Mouse (Mus musculus): ENCODE measurements at regions not wholly inside any gene's neighbourhood (a gene's known extent, or its start where the extent isn't known, plus 50 kb on each side); places are given as distances from the start of the nearest gene placed in this dataset.

- Histone ChIP-seq H3K27me3 (ENCODE audit: insufficient read depth, low read length) (no peaks in the 10 kb centered on the region), H3K4me1 (ENCODE audit: insufficient read depth, low read depth, low read length) (peaks cover 2% of the 10 kb centered on the region; the same call in 1 of the 2 replicates), H3K36me3 (replicated peaks) (no peaks in the 10 kb centered on the region), H3K4me3 (ENCODE audit: low read depth, low read length) (no peak overlapping the region), H3K9me3 (replicated peaks) (no peaks in the 10 kb centered on the region)
- DNase-seq (ENCODE audit: low spot score) (no peak), ATAC-seq (ENCODE audit: extremely low read depth, insufficient number of reproducible peaks, low FRiP score, poor library complexity, severe bottlenecking) (no peak)
- TF ChIP-seq GATA1 (IDR thresholded peaks at IDR 0.05; ENCODE audit: borderline replicate concordance, low read length) (no peak), TAL1 (conservative IDR thresholded peaks at IDR 0.05; ENCODE audit: low read depth, low read length) (no peak), GATA2 (IDR thresholded peaks at IDR 0.05; ENCODE audit: borderline replicate concordance, low read depth, low read length) (no peak), CTCF (IDR thresholded peaks at IDR 0.05; ENCODE audit: low read depth, low read length) (no peak), POLR2AphosphoS5 (IDR thresholded peaks at IDR 0.05; ENCODE audit: insufficient replicate concordance, low read depth, low read length) (no peak)
Measured at GRCm38 (mm10) chr12:39952854-39953253, 85.0 kb downstream of the Arl4a start.

GRCm38 (mm10) chr12:39951911-39952310 lies 85.9 kb downstream of the Arl4a start:
- ATAC-seq (ENCODE audit: extremely low read depth, insufficient number of reproducible peaks, low FRiP score, poor library complexity, severe bottlenecking), result no peak
- no peaks in the 10 kb centered on the region for H3K27me3 ChIP-seq (ENCODE audit: insufficient read depth, low read length)
- H3K4me3 ChIP-seq (ENCODE audit: low read depth, low read length), result no peak overlapping the region
- TF ChIP-seq TAL1 (conservative IDR thresholded peaks at IDR 0.05; ENCODE audit: low read depth, low read length), result no peak
- TF ChIP-seq CTCF (IDR thresholded peaks at IDR 0.05; ENCODE audit: low read depth, low read length), result no peak
- TF ChIP-seq GATA2 (IDR thresholded peaks at IDR 0.05; ENCODE audit: borderline replicate concordance, low read depth, low read length), result no peak
- no peak for TF ChIP-seq GATA1 (IDR thresholded peaks at IDR 0.05; ENCODE audit: borderline replicate concordance, low read length)
- no peak for TF ChIP-seq POLR2AphosphoS5 (IDR thresholded peaks at IDR 0.05; ENCODE audit: insufficient replicate concordance, low read depth, low read length)
- DNase-seq (ENCODE audit: low spot score), result no peak
- H3K9me3 ChIP-seq (replicated peaks), result no peaks in the 10 kb centered on the region
- H3K4me1 ChIP-seq (ENCODE audit: insufficient read depth, low read depth, low read length), result peaks cover 2% of the 10 kb centered on the region; the same call in 1 of the 2 replicates
- no peaks in the 10 kb centered on the region for H3K36me3 ChIP-seq (replicated peaks)

- ATAC-seq (ENCODE audit: extremely low read depth, insufficient number of reproducible peaks, low FRiP score, poor library complexity, severe bottlenecking) (no peak), DNase-seq (ENCODE audit: low spot score) (no peak)
- TF ChIP-seq CTCF (IDR thresholded peaks at IDR 0.05; ENCODE audit: low read depth, low read length) (no peak), TAL1 (conservative IDR thresholded peaks at IDR 0.05; ENCODE audit: low read depth, low read length) (no peak), GATA2 (IDR thresholded peaks at IDR 0.05; ENCODE audit: borderline replicate concordance, low read depth, low read length) (no peak), GATA1 (IDR thresholded peaks at IDR 0.05; ENCODE audit: borderline replicate concordance, low read length) (no peak), POLR2AphosphoS5 (IDR thresholded peaks at IDR 0.05; ENCODE audit: insufficient replicate concordance, low read depth, low read length) (no peak)
- no peaks in the 10 kb centered on the region for H3K4me1 ChIP-seq (ENCODE audit: insufficient read depth, low read depth, low read length)
- H3K4me3 ChIP-seq (ENCODE audit: low read depth, low read length), result no peak overlapping the region
- H3K36me3 ChIP-seq (replicated peaks), result no peaks in the 10 kb centered on the region
- H3K9me3 ChIP-seq (replicated peaks), result no peaks in the 10 kb centered on the region
- H3K27me3 ChIP-seq (ENCODE audit: insufficient read depth, low read length), result no peaks in the 10 kb centered on the region
Measured at GRCm38 (mm10) chr12:39950270-39950801, 87.5 kb downstream of the Arl4a start.

- no peak overlapping the region for H3K4me3 ChIP-seq (ENCODE audit: low read depth, low read length)
- no peaks in the 10 kb centered on the region for H3K36me3 ChIP-seq (replicated peaks)
- no peak for DNase-seq (ENCODE audit: low spot score)
- no peaks in the 10 kb centered on the region for H3K9me3 ChIP-seq (replicated peaks)
- no peaks in the 10 kb centered on the region for H3K27me3 ChIP-seq (ENCODE audit: insufficient read depth, low read length)
- ATAC-seq (ENCODE audit: extremely low read depth, insufficient number of reproducible peaks, low FRiP score, poor library complexity, severe bottlenecking), result no peak
- no peaks in the 10 kb centered on the region for H3K4me1 ChIP-seq (ENCODE audit: insufficient read depth, low read depth, low read length)
- TF ChIP-seq POLR2AphosphoS5 (IDR thresholded peaks at IDR 0.05; ENCODE audit: insufficient replicate concordance, low read depth, low read length) (no peak), GATA1 (IDR thresholded peaks at IDR 0.05; ENCODE audit: borderline replicate concordance, low read length) (no peak), TAL1 (conservative IDR thresholded peaks at IDR 0.05; ENCODE audit: low read depth, low read length) (no peak), GATA2 (IDR thresholded peaks at IDR 0.05; ENCODE audit: borderline replicate concordance, low read depth, low read length) (no peak), CTCF (IDR thresholded peaks at IDR 0.05; ENCODE audit: low read depth, low read length) (no peak)
Measured at GRCm38 (mm10) chr12:39942910-39943309, 94.9 kb downstream of the Arl4a start.

- Histone ChIP-seq H3K4me1 (ENCODE audit: insufficient read depth, low read depth, low read length) (no peaks in the 10 kb centered on the region), H3K9me3 (replicated peaks) (no peaks in the 10 kb centered on the region), H3K4me3 (ENCODE audit: low read depth, low read length) (no peak overlapping the region), H3K36me3 (replicated peaks) (no peaks in the 10 kb centered on the region), H3K27me3 (ENCODE audit: insufficient read depth, low read length) (no peaks in the 10 kb centered on the region)
- DNase-seq (ENCODE audit: low spot score) (no peak), ATAC-seq (ENCODE audit: extremely low read depth, insufficient number of reproducible peaks, low FRiP score, poor library complexity, severe bottlenecking) (no peak)
- no peak for TF ChIP-seq GATA1 (IDR thresholded peaks at IDR 0.05; ENCODE audit: borderline replicate concordance, low read length)
- TF ChIP-seq POLR2AphosphoS5 (IDR thresholded peaks at IDR 0.05; ENCODE audit: insufficient replicate concordance, low read depth, low read length), result no peak
- no peak for TF ChIP-seq GATA2 (IDR thresholded peaks at IDR 0.05; ENCODE audit: borderline replicate concordance, low read depth, low read length)
- TF ChIP-seq TAL1 (conservative IDR thresholded peaks at IDR 0.05; ENCODE audit: low read depth, low read length), result no peak
- no peak for TF ChIP-seq CTCF (IDR thresholded peaks at IDR 0.05; ENCODE audit: low read depth, low read length)
Measured at GRCm38 (mm10) chr12:39941162-39941561, 96.7 kb downstream of the Arl4a start.

GRCm38 (mm10) chr12:39939017-39939416 lies 98.8 kb downstream of the Arl4a start:
- TF ChIP-seq CTCF (IDR thresholded peaks at IDR 0.05; ENCODE audit: low read depth, low read length), result no peak
- Histone ChIP-seq H3K4me3 (ENCODE audit: low read depth, low read length) (no peak overlapping the region), H3K9me3 (replicated peaks) (no peaks in the 10 kb centered on the region), H3K36me3 (replicated peaks) (no peaks in the 10 kb centered on the region), H3K27me3 (ENCODE audit: insufficient read depth, low read length) (no peaks in the 10 kb centered on the region), H3K4me1 (ENCODE audit: insufficient read depth, low read depth, low read length) (no peaks in the 10 kb centered on the region)
- DNase-seq (ENCODE audit: low spot score) (no peak), ATAC-seq (ENCODE audit: extremely low read depth, insufficient number of reproducible peaks, low FRiP score, poor library complexity, severe bottlenecking) (no peak)

Measured in G1E (cell line).